Comparison of ENCODE assay signal across 10 mouse cellular contexts in the genomic region with DNA sequence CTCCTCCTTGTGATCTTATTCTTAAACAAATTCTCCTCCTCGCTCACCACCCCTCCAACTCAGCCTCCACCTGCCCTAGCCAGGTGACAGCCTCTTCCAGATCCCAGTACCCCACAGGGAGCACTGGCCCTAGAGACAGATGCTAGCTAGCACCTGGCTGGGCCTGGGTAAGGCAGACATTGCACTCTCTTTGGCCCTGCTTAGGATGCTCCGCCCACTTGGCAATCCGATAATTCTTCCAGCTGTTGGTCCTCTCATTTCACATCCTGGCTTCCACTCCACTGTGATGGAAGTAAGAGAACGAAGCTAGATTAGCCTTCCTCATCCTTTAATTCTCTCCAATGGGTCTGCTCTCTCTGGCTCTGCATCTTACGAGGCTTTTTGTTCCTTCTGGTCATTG.
DNase-seq lines count a peak whose midpoint lies in the region; ATAC-seq and TF ChIP-seq lines count a peak whose summit lies in the region.
"Had no signal": no experiment of that assay in that cellular context is flagged by ENCODE, and none has a peak within 500 bp of the region (broad histone marks: within the 10 kb centered on the region; RNA-seq: fewer than 3 reads in every experiment).

No protein-coding gene starts in this region.

- no peak for ATAC-seq in heart, embryonic 11.5 days (replicated peaks; ENCODE audit: insufficient number of reproducible peaks, low FRiP score, low TSS enrichment)
- ATAC-seq in limb, embryonic 14.5 days (ENCODE audit: low FRiP score, low read depth), result no peak
- no peak for ATAC-seq in neural tube, embryonic 15.5 days (ENCODE audit: low FRiP score)

- H3K36me3 ChIP-seq in kidney, adult 2 months (ENCODE audit: control insufficient read depth, insufficient read depth, low read length), result no peaks in the 10 kb centered on the region
- H3K36me3 ChIP-seq in heart, embryonic 11.5 days (ENCODE audit: control insufficient read depth, insufficient read depth, low read length), result no peaks in the 10 kb centered on the region
- H3K36me3 ChIP-seq in limb, embryonic 14.5 days (ENCODE audit: control insufficient read depth, insufficient read depth, low read length), result no peaks in the 10 kb centered on the region
- no peaks in the 10 kb centered on the region for H3K36me3 ChIP-seq in neural tube, embryonic 15.5 days

- no peaks in the 10 kb centered on the region for H3K9me3 ChIP-seq in heart, embryonic 11.5 days (replicated peaks; ENCODE audit: control insufficient read depth, low read length)
- H3K9me3 ChIP-seq in limb, embryonic 14.5 days (ENCODE audit: control insufficient read depth, low read length), result no peaks in the 10 kb centered on the region
- no peaks in the 10 kb centered on the region for H3K9me3 ChIP-seq in neural tube, embryonic 15.5 days (replicated peaks)

- no peak overlapping the region for H3K27ac ChIP-seq in kidney, adult 2 months (ENCODE audit: insufficient read depth, low read depth, low read length)
- no peak overlapping the region for H3K27ac ChIP-seq in heart, embryonic 11.5 days (ENCODE audit: low read depth, low read length)
- H3K27ac ChIP-seq in limb, embryonic 14.5 days (replicated peaks; ENCODE audit: low read depth, low read length), result no peak overlapping the region
- peak overlapping the region; percentile 23 for H3K27ac ChIP-seq in neural tube, embryonic 15.5 days (replicated peaks)

- 26% methylated on average over 5 of the region's 5 CpGs for WGBS in kidney, adult 2 months
- WGBS in heart, embryonic 11.5 days (ENCODE audit: insufficient replicate concordance), result 36% methylated on average over 5 of the region's 5 CpGs
- WGBS in limb, embryonic 14.5 days, result 27% methylated on average over 5 of the region's 5 CpGs
- 31% methylated on average over 5 of the region's 5 CpGs for WGBS in neural tube, embryonic 15.5 days

- no peaks in the 10 kb centered on the region for H3K4me1 ChIP-seq in kidney, adult 2 months (ENCODE audit: control insufficient read depth, insufficient read depth, low read length)
- no peaks in the 10 kb centered on the region for H3K4me1 ChIP-seq in heart, embryonic 11.5 days (ENCODE audit: control insufficient read depth, insufficient read depth, low read length)
- peaks cover 34% of the 10 kb centered on the region for H3K4me1 ChIP-seq in limb, embryonic 14.5 days (ENCODE audit: control insufficient read depth, insufficient read depth, low read length)
- peaks cover 37% of the 10 kb centered on the region for H3K4me1 ChIP-seq in neural tube, embryonic 15.5 days

- no peak overlapping the region for H3K9ac ChIP-seq in heart, embryonic 11.5 days (ENCODE audit: low read depth, low read length)
- H3K9ac ChIP-seq in limb, embryonic 14.5 days (ENCODE audit: low read depth, low read length, severe bottlenecking), result no peak overlapping the region
- H3K9ac ChIP-seq in neural tube, embryonic 15.5 days (replicated peaks), result no peak overlapping the region

- H3K27me3 ChIP-seq in kidney, adult 2 months (replicated peaks; ENCODE audit: control insufficient read depth, insufficient read depth, low read length), result no peaks in the 10 kb centered on the region
- no peaks in the 10 kb centered on the region for H3K27me3 ChIP-seq in heart, embryonic 11.5 days (ENCODE audit: control insufficient read depth, insufficient read depth, low read length)
- no peaks in the 10 kb centered on the region for H3K27me3 ChIP-seq in limb, embryonic 14.5 days (ENCODE audit: control insufficient read depth, insufficient read depth, low read length)
- H3K27me3 ChIP-seq in neural tube, embryonic 15.5 days (replicated peaks), result no peaks in the 10 kb centered on the region

- H3K4me3 ChIP-seq in kidney, adult 2 months (ENCODE audit: insufficient read depth, low read depth, low read length), result no peak overlapping the region
- no peak overlapping the region for H3K4me3 ChIP-seq in heart, embryonic 11.5 days (ENCODE audit: low read depth, low read length)
- no peak overlapping the region for H3K4me3 ChIP-seq in limb, embryonic 14.5 days (replicated peaks; ENCODE audit: low read length)
- H3K4me3 ChIP-seq in neural tube, embryonic 15.5 days (replicated peaks), result no peak overlapping the region
- H3K4me3 ChIP-seq: myocyte had no signal

- TF ChIP-seq CTCF in kidney, adult 2 months (conservative IDR thresholded peaks at IDR 0.05; ENCODE audit: insufficient read depth, insufficient read length, low read depth, low read length), result no peak

- H3K4me2 ChIP-seq in heart, embryonic 11.5 days, result 0 out of 2 replicates have a peak overlapping the region, but pooled peaks have one; percentile 29
- no peak overlapping the region for H3K4me2 ChIP-seq in limb, embryonic 14.5 days (replicated peaks; ENCODE audit: low read depth, low read length, severe bottlenecking)
- peak overlapping the region; percentile 25 for H3K4me2 ChIP-seq in neural tube, embryonic 15.5 days

- TF ChIP-seq POLR2A in kidney, adult 2 months (IDR thresholded peaks at IDR 0.05; ENCODE audit: low read depth, low read length), result no peak
- TF ChIP-seq POLR2A in limb, embryonic 14.5 days (IDR thresholded peaks at IDR 0.05; ENCODE audit: borderline replicate concordance, extremely low read depth, insufficient read depth, insufficient read length), result no peak

- DNase-seq in kidney, postnatal 10 days, result peak; percentile 28
- no peak for DNase-seq in kidney, adult 2 months
- DNase-seq in limb, embryonic 14.5 days (ENCODE audit: low spot score), result peak; percentile 62
- no peak for DNase-seq in ovary, adult 18-20 months (ENCODE audit: low spot score)
- no peak for DNase-seq in thymus, postnatal 4 days
- DNase-seq in layer of hippocampus, adult 9-11 months, result no peak
- DNase-seq: thymus, adult 18-20 months had no signal

Comparison
In these comparisons a context has a peak if more than half of its experiments do, and no peak if none do; other contexts are left out.
1. DNase-seq: peak in kidney, postnatal 10 days (single experiment) and limb, embryonic 14.5 days (single experiment); none in kidney, adult 2 months (single experiment), ovary, adult 18-20 months (single experiment), thymus, postnatal 4 days (single experiment) and layer of hippocampus, adult 9-11 months (single experiment).